Mouse (Mus musculus) right cerebral cortex, postnatal 25 days (tissue): Measurements from ENCODE around the gene Pla2g2e.
"Not testable (repeated sequence)": the region's sequence is repeated elsewhere in the genome, so short reads cannot be mapped to it uniquely, and the experiment has no call there.

Source experiments
- DNase-seq: peaks from one replicate; pipeline ENCODE4 v3.0.0; 2022

Gene Pla2g2e

GRCm38 (mm10) chr4:138884261-138884660 lies 6.5 kb downstream of the Pla2g2e start:
- peak; percentile 78 for DNase-seq

DNA sequence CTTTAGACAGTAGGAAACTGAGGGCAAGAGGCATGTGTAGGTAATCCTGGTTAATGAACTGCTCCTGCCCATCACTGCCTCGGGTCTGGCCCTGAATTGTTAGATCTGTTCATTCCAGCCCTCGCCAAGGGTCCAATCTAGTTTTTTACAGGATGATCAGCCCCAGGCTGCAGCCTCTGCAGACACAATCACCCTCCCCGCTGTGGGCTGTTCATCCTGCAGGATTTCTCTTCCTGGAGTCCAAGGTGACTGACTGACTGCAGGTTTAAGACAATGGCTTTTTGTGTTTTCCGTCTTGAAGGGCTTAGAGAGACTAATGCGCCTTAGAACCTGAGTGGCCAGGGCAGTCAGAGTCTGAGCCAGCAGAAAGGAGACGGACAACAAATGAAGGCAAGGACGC lies 11.4 kb downstream of the Pla2g2e start:
- no peak for DNase-seq

DNA sequence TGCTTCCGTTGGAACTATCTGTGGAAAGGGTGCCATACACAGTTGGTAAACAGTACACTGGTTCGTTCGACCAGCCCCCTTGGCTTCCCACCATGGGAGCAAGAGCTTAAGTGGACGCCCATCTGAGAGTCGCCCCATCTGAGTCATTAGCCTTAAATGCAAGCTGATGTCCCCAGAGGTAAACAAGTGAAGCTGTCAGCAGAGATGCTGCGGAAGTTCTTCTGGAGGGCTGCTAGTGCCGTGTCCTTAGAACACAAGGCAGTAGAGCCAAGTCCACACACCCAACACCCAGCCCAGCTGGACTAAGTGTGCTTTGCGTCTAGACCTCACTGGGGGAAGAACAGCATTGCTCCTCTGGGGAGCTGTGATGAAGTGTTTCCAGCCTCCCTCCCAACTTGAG lies 11.9 kb downstream of the Pla2g2e start:
- no peak for DNase-seq

DNA sequence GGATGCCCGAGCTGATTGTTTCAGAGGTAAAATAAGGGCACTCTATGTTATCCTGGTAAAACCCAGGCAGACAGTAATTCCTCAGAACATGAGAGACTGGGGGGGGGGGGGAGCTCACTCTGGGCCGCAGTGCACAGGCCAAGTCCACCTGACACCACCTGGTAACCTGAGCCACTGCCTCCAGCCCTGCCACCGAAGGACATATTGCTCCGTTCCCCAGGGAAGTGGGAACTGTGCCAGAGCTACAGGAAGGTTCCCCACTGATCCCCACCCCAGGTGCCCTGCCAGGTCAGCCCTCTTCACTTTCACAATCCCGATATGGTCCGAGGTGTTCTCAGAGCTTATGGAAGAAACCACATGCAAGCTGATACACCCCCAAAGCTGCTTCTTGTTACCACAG lies 14.9 kb downstream of the Pla2g2e start:
- no peak for DNase-seq

GRCm38 (mm10) chr4:138893789-138894188 lies 16.0 kb downstream of the Pla2g2e start:
- DNase-seq, result not testable (repeated sequence)

DNA sequence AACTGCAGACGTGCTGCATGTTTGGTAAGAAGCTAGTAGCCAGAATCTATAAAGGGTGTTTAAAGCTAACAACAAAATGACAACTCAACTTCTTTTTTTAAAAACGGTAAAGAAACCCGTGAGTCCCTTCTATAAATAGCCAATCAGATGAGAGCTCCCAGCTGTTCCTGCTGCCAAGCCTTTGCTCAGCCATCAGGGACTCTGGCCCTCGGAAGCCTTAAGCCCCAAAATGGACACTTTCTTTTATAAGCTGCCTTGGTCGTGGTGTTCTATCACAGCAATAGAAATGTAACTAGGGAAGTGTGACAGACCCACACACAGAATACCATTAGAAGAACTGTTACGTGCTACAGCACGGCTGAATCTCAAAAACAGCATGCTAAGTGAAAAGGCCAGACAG lies 21.6 kb downstream of the Pla2g2e start:
- DNase-seq, result no peak

DNA sequence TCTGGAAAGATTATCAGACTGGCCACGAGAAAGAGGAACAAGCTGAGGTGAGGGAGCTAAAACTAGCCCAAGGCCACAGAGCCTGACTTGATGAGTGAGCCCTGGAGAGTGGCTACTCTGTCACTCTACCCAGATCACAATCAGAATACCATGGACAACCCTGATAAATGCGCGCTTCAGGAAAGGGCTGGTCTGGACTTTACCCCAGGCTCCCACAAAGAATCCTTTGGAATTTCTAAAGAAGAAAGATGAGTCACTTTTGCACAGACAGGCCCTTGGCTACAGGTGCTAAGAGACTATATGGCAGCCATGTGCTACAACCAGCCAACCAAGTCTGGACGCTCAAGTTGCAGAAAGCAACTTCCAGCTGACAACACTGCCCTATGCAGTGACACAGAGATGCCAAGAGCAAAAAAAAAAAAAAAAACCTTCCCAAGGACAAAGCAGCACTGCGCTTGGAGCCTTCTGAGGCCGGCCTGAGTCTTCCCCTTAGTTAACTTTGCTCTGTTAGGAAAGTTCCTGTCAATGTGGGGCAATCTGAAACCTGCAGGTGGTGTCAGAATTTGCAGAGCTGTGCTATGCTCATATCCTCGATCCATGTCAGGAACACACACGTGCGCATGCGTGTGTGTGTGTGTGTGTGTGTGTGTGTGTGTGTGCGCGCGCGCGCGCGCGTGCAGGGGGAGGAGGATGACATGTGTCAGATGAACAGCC lies 28.0 kb downstream of the Pla2g2e start:
- no peak for DNase-seq

DNA sequence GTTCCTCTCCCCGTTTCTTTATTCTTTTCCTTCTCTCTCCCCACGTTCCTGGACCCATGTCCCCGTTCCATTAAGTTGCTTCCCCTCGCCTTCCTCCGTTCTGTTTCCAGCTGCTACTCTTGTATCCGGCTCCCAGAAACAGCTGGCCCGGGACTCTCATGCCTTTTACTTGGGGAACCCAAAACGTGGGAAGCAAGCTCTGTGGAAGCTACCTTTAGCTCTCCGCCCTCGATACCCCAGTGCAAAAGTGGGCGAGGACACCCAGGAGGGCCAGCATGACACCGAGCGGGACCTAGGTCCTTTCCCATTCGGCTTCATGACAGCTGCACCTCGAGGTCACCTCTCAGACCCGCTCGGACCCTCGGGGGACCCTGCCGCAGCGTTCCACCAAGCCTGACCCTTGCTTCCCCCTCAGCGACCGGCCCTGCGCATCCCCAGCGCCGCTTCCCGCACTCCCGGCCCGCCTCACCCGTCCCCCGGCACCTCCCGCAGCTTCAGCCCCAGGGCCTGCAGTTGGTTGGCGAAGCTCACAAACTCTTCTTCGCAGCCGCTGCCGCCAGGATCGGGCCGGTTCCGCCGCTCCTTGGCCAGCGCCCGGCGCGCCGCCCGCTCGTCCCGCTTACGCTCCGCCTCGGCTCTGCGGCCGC lies 35.5 kb downstream of the Pla2g2e start:
- no peak for DNase-seq

DNA sequence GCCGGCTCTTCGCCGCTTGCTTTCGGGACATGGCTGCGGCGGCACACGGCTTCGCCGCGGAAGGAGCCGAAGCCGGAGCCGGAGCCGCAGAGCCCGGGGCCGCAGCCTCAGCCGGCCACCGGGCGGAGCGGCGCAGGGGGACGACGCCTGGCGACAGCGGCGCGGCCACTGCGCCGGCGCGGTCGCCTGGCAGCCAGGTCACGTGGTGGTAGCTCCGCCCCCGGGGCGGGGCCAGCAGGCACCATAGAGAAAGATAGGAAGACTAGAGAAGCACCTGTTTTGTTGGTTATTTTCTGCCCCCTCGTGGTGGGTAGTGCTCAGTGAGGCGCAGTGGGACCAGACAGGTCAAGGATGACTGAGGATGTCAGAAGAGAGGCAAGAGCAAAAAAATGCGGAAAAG lies 36.1 kb downstream of the Pla2g2e start, which contains the start of gene Otud3:
Gene Otud3, minus strand, starts transcription at position 149 of the 400 bp plus-strand sequence.
- peak; percentile 95 for DNase-seq

DNA sequence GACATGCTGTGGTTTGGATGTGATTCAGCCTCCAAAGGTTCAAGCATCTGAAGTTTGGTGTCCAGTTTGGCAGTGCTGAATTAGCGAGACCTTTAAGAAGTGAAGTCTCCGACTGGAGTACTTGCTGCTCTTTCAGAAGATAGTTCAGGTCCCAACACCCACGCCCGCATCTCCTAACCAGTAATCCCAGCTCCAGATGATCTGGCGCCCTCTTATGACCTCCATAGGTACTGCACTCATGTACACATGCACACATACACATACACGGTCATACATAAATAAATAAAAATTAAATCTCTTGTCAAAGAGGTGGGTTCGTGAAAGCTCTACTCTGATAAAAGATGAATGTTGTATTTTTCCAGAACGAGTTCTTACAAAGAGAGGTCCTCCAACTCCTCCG lies 39.5 kb downstream of the Pla2g2e start:
- no peak for DNase-seq

GRCm38 (mm10) chr4:138921254-138922130 lies 43.8 kb downstream of the Pla2g2e start:
- DNase-seq, result no peak

DNA sequence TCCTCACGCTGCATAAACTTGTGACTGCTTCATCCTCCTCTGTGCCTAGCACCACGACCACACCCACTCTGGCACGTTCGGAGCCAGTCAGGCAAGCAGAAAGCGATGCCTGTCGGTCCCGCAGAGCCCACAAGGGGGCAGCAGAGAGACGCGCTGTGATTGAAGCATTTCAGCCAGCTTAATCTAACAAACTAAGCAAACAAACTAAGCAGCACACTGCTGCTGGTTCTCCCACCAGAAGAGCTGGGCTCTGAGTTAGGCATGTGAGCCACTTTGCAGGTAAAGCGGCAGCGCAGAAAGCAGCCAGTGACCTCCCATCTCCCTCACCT lies 44.4 kb downstream of the Pla2g2e start:
- DNase-seq, result peak; percentile 93

DNA sequence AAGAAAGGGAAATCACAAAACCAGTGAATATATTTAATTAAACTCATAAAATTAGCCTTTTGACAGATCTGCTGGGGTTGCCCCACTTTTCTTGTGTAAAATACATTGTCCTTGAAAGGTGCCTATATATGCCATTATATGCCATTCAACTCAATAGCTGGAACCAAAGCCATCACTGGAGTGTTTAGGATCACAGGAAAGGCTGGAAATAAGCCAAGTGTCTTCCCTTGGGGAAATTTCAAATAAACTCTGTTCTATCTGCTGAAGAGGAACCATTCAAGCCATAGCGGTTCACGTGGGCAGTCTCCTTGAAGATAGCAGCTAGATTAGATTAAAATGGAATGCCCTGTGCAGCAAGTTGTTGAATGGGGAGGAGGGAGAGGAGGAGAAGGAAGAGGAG lies 47.8 kb downstream of the Pla2g2e start:
- no peak for DNase-seq
